In genomic region chr12:69186811-69187471, GRCm38 (mm10) we compare ENCODE assay signal across 11 mouse cellular contexts. TPM values are rescaled to one million over a fixed set of nuclear protein-coding genes. Genes with fewer than 3 reads are reported as not detected.
DNase-seq lines count a peak whose midpoint lies in the region; ATAC-seq and TF ChIP-seq lines count a peak whose summit lies in the region.
"Had no signal": no experiment of that assay in that cellular context is flagged by ENCODE, and none has a peak within 500 bp of the region (broad histone marks: within the 10 kb centered on the region; RNA-seq: fewer than 3 reads in every experiment).

No protein-coding gene starts in this region.

- no peak for TF ChIP-seq RAD21 in CH12.LX (IDR thresholded peaks at IDR 0.05; ENCODE audit: low read depth, low read length)

- WGBS in heart, embryonic 14.5 days, result 65% methylated on average over 5 of the region's 5 CpGs
- 61% methylated on average over 5 of the region's 5 CpGs for WGBS in intestine, embryonic 15.5 days
- WGBS in liver, embryonic 12.5 days (ENCODE audit: insufficient replicate concordance), result 65% methylated on average over 5 of the region's 5 CpGs

- TF ChIP-seq POLR2A in CH12.LX (IDR thresholded peaks at IDR 0.05; ENCODE audit: low read depth, low read length), result no peak

- no peak overlapping the region for H3K4me3 ChIP-seq in heart, embryonic 14.5 days (ENCODE audit: control insufficient read depth in 1 of 2, insufficient read depth in 1 of 2, low read depth in 1 of 2, low read length in 2 of 2)
- peak overlapping the region; percentile 25 to 75 (median 64) for H3K4me3 ChIP-seq in CH12.LX (replicated peaks in 1 of 3; ENCODE audit: low read depth in 2 of 3, low read length in 2 of 3, poor library complexity in 1 of 3)
- 0 out of 2 replicates have a peak overlapping the region, but pooled peaks have one; percentile 2 for H3K4me3 ChIP-seq in intestine, embryonic 15.5 days (replicated peaks)
- H3K4me3 ChIP-seq in liver, embryonic 12.5 days, result 0 out of 2 replicates have a peak overlapping the region, but pooled peaks have one; percentile 0
- no peak overlapping the region for H3K4me3 ChIP-seq in gastrocnemius, adult 2 months

- TF ChIP-seq EP300 in CH12.LX (IDR thresholded peaks at IDR 0.05; ENCODE audit: low read length), result no peak

- ATAC-seq in heart, embryonic 14.5 days (ENCODE audit: insufficient number of reproducible peaks, insufficient read depth, low FRiP score, low read depth), result no peak
- no peak for ATAC-seq in intestine, embryonic 15.5 days
- ATAC-seq in liver, embryonic 12.5 days, result no peak

- peak overlapping the region; percentile 36; the same call in 1 of the 2 replicates for H3K9ac ChIP-seq in heart, embryonic 14.5 days (ENCODE audit: low read length)
- H3K9ac ChIP-seq in CH12.LX (ENCODE audit: insufficient read depth, low read depth), result peak overlapping the region; percentile 46
- H3K9ac ChIP-seq in intestine, embryonic 15.5 days, result no peak overlapping the region
- 0 out of 2 replicates have a peak overlapping the region, but pooled peaks have one; percentile 34 for H3K9ac ChIP-seq in liver, embryonic 12.5 days

- H3K4me1 ChIP-seq in heart, embryonic 14.5 days (ENCODE audit: control insufficient read depth in 2 of 2, insufficient read depth in 2 of 2, low read length in 2 of 2), result peaks cover 6 to 19% of the 10 kb centered on the region in 2 experiments
- H3K4me1 ChIP-seq in CH12.LX (ENCODE audit: control insufficient read depth in 1 of 2, insufficient read depth in 2 of 2), result peaks cover 5 to 21% of the 10 kb centered on the region in 2 experiments; a peak in 3 of 4 replicates
- peaks cover 10% of the 10 kb centered on the region; the same call in 1 of the 2 replicates for H3K4me1 ChIP-seq in intestine, embryonic 15.5 days (replicated peaks)
- H3K4me1 ChIP-seq in liver, embryonic 12.5 days, result peaks cover 38% of the 10 kb centered on the region

- no peak overlapping the region for H3K27ac ChIP-seq in heart, embryonic 14.5 days (replicated peaks in 1 of 2; ENCODE audit: control insufficient read depth in 1 of 2, insufficient read depth in 1 of 2, low read depth in 2 of 2, low read length in 2 of 2)
- H3K27ac ChIP-seq in CH12.LX (ENCODE audit: insufficient read depth, low read depth), result peak overlapping the region; percentile 25
- H3K27ac ChIP-seq in intestine, embryonic 15.5 days, result peak overlapping the region; percentile 33
- H3K27ac ChIP-seq in liver, embryonic 12.5 days, result peak overlapping the region; percentile 46; the same call in 1 of the 2 replicates
- H3K27ac ChIP-seq in gastrocnemius, adult 2 months, result no peak overlapping the region

- H3K9me3 ChIP-seq in heart, embryonic 14.5 days (ENCODE audit: control insufficient read depth, low read length), result no peaks in the 10 kb centered on the region
- no peaks in the 10 kb centered on the region for H3K9me3 ChIP-seq in CH12.LX (replicated peaks; ENCODE audit: low read length)
- no peaks in the 10 kb centered on the region for H3K9me3 ChIP-seq in intestine, embryonic 15.5 days
- H3K9me3 ChIP-seq in liver, embryonic 12.5 days (replicated peaks), result no peaks in the 10 kb centered on the region

- H3K4me2 ChIP-seq in heart, embryonic 14.5 days (ENCODE audit: low read length), result 0 out of 2 replicates have a peak overlapping the region, but pooled peaks have one; percentile 16
- peak overlapping the region; percentile 99 for H3K4me2 ChIP-seq in CH12.LX (ENCODE audit: insufficient read depth, low read depth, poor library complexity, severe bottlenecking)
- H3K4me2 ChIP-seq in intestine, embryonic 15.5 days (replicated peaks), result peak overlapping the region; percentile 35; the same call in 1 of the 2 replicates
- H3K4me2 ChIP-seq in liver, embryonic 12.5 days, result peak overlapping the region; percentile 28

- dilution Hi-C loops in CH12.LX (cut with MboI; ENCODE audit: extremely low pct_ligation_motif_present, extremely low pct_unique_long_range_greater_than_20kb, low sequenced_read_pairs), result no loop called here

- intact Hi-C loops in heart, postnatal 36 days (cut with DNase I), result no loop called here
- intact Hi-C loops in gastrocnemius, adult 2 months (cut with DNase I), result no loop called here

- peaks cover 55% of the 10 kb centered on the region for H3K79me2 ChIP-seq in CH12.LX (replicated peaks; ENCODE audit: control insufficient read depth, extremely low read depth, insufficient read depth, poor library complexity, severe bottlenecking)

- in situ Hi-C loops in CH12.LX (cut with MboI; ENCODE audit: low pct_ligation_motif_present, low pct_unique_long_range_greater_than_20kb, low sequenced_read_pairs), result no loop called here

- TF ChIP-seq CTCF in CH12.LX (conservative IDR thresholded peaks at IDR 0.05 in 1 of 2, IDR thresholded peaks at IDR 0.05 in 1 of 2; ENCODE audit: low read depth in 2 of 2, low read length in 2 of 2), result no peak
- TF ChIP-seq CTCF in gastrocnemius, adult 2 months (IDR thresholded peaks at IDR 0.05), result no peak

- no peaks in the 10 kb centered on the region for H3K27me3 ChIP-seq in heart, embryonic 14.5 days (ENCODE audit: control insufficient read depth, insufficient read depth, low read length)
- H3K27me3 ChIP-seq in CH12.LX (replicated peaks), result no peaks in the 10 kb centered on the region
- H3K27me3 ChIP-seq in intestine, embryonic 15.5 days (replicated peaks), result no peaks in the 10 kb centered on the region
- H3K27me3 ChIP-seq in liver, embryonic 12.5 days (replicated peaks), result no peaks in the 10 kb centered on the region

- peaks cover 50% of the 10 kb centered on the region for H3K36me3 ChIP-seq in heart, embryonic 14.5 days (ENCODE audit: control insufficient read depth, insufficient read depth, low read length)
- peaks cover 20 to 46% of the 10 kb centered on the region in 2 experiments for H3K36me3 ChIP-seq in CH12.LX (replicated peaks in 1 of 2; ENCODE audit: control insufficient read depth in 1 of 2, insufficient read depth in 1 of 2, low read length in 1 of 2)
- 0 out of 2 replicates have a peak, but pooled peaks cover 6% of the 10 kb centered on the region for H3K36me3 ChIP-seq in intestine, embryonic 15.5 days
- peaks cover 60% of the 10 kb centered on the region for H3K36me3 ChIP-seq in liver, embryonic 12.5 days

- no peak for DNase-seq in heart, postnatal 36 days
- no peak for DNase-seq in CH12.LX (ENCODE audit: extremely low read depth)
- no peak for DNase-seq in gastrocnemius, adult 2 months
- DNase-seq in lung, postnatal 25 days (ENCODE audit: low spot score), result no peak
- DNase-seq in testis, postnatal 10 days (ENCODE audit: low spot score), result no peak
- DNase-seq: lung, postnatal 14 days; retina, postnatal 1 day had no signal

TF ChIP-seq in CH12.LX, 34 proteins besides CTCF, POLR2A, EP300 and RAD21:
- TF ChIP-seq CHD1 (IDR thresholded peaks at IDR 0.05; ENCODE audit: low read depth, low read length) (peak; percentile 39), UBTF (IDR thresholded peaks at IDR 0.05; ENCODE audit: low read depth, low read length) (no peak)

RNA-seq across cellular contexts. Expression of gene Mgat2, which starts 3.0 kb away (rescaled TPM):
- 38.8 and 44.6 TPM in 2 replicates for polyA plus RNA-seq in heart, embryonic 14.5 days (2014; fragmentation: Nextera tagmentation; extraction: Ambion mirVana)
- 10 to 100 TPM; 18.8 to 20.6 TPM for total RNA-seq in heart, postnatal 36 days (2021)
- total RNA-seq in CH12.LX (2012; rRNA removed) (58.1 and 72.2 TPM in 2 replicates), CH12.LX (2014; rRNA removed) (104 and 106 TPM in 2 replicates)
- 48.7 and 54.2 TPM in 2 replicates for polyA plus RNA-seq in CH12.LX (2012; ENCODE audit: insufficient read length, low read depth)
- 52.8 and 58.7 TPM in 2 replicates for polyA plus RNA-seq in intestine, embryonic 15.5 days (2015; fragmentation: Nextera tagmentation; extraction: Ambion mirVana)
- 48.4 and 51.0 TPM in 2 replicates for polyA plus RNA-seq in liver, embryonic 12.5 days (2016; fragmentation: Nextera tagmentation; extraction: Ambion mirVana)
- 1 to 10 TPM; 6.0 to 7.3 TPM for total RNA-seq in gastrocnemius, adult 2 months (2021)

RNA-seq across cellular contexts. Expression of gene Rpl36al, which starts 3.1 kb away (rescaled TPM):
- polyA plus RNA-seq in heart, embryonic 14.5 days (2014; fragmentation: Nextera tagmentation; extraction: Ambion mirVana), result 519 and 551 TPM in 2 replicates
- total RNA-seq in heart, postnatal 36 days (2021), result 100 to 1,000 TPM; 206 to 211 TPM
- total RNA-seq in CH12.LX (2012; rRNA removed), result 1,571 and 1,698 TPM in 2 replicates
- 1,160 and 1,263 TPM in 2 replicates for total RNA-seq in CH12.LX (2014; rRNA removed)
- 748 and 828 TPM in 2 replicates for polyA plus RNA-seq in CH12.LX (2012; ENCODE audit: insufficient read length, low read depth)
- 720 and 763 TPM in 2 replicates for polyA plus RNA-seq in intestine, embryonic 15.5 days (2015; fragmentation: Nextera tagmentation; extraction: Ambion mirVana)
- polyA plus RNA-seq in liver, embryonic 12.5 days (2016; fragmentation: Nextera tagmentation; extraction: Ambion mirVana), result 797 and 813 TPM in 2 replicates
- 100 to 1,000 TPM; 290 to 325 TPM for total RNA-seq in gastrocnemius, adult 2 months (2021)

RNA-seq across cellular contexts. Expression of gene Gm49383, which starts 10.0 kb away (rescaled TPM):
- 12.0 and 13.2 TPM in 2 replicates for polyA plus RNA-seq in heart, embryonic 14.5 days (2014; fragmentation: Nextera tagmentation; extraction: Ambion mirVana)
- 1 to 10 TPM; 2.6 to 3.6 TPM for total RNA-seq in heart, postnatal 36 days (2021)
- 21.3 and 23.6 TPM in 2 replicates for total RNA-seq in CH12.LX (2012; rRNA removed)
- 45.9 and 52.1 TPM in 2 replicates for total RNA-seq in CH12.LX (2014; rRNA removed)
- polyA plus RNA-seq in CH12.LX (2012; ENCODE audit: insufficient read length, low read depth), result 16.0 and 19.1 TPM in 2 replicates
- 25.4 and 28.6 TPM in 2 replicates for polyA plus RNA-seq in intestine, embryonic 15.5 days (2015; fragmentation: Nextera tagmentation; extraction: Ambion mirVana)
- 28.5 and 29.0 TPM in 2 replicates for polyA plus RNA-seq in liver, embryonic 12.5 days (2016; fragmentation: Nextera tagmentation; extraction: Ambion mirVana)
- 1 to 10 TPM; 3.1 to 3.4 TPM for total RNA-seq in gastrocnemius, adult 2 months (2021)

RNA-seq across cellular contexts. Expression of gene Dnaaf2, which starts 11.3 kb away (rescaled TPM):
- polyA plus RNA-seq in heart, embryonic 14.5 days (2014; fragmentation: Nextera tagmentation; extraction: Ambion mirVana), result 6.7 and 7.7 TPM in 2 replicates
- under 1 TPM; 0.41 to 0.83 TPM for total RNA-seq in heart, postnatal 36 days (2021)
- total RNA-seq in CH12.LX (2012; rRNA removed), result 8.4 and 9.7 TPM in 2 replicates
- 26.6 and 28.6 TPM in 2 replicates for total RNA-seq in CH12.LX (2014; rRNA removed)
- polyA plus RNA-seq in CH12.LX (2012; ENCODE audit: insufficient read length, low read depth), result 3.7 and 6.9 TPM in 2 replicates
- polyA plus RNA-seq in intestine, embryonic 15.5 days (2015; fragmentation: Nextera tagmentation; extraction: Ambion mirVana), result 9.0 and 9.1 TPM in 2 replicates
- polyA plus RNA-seq in liver, embryonic 12.5 days (2016; fragmentation: Nextera tagmentation; extraction: Ambion mirVana), result 8.9 and 9.2 TPM in 2 replicates
- total RNA-seq in gastrocnemius, adult 2 months (2021), result under 1 TPM; 0.38 to 0.64 TPM

RNA-seq across cellular contexts. Expression of gene Gm49384, which starts 17.1 kb away (rescaled TPM):
- polyA plus RNA-seq in heart, embryonic 14.5 days (2014; fragmentation: Nextera tagmentation; extraction: Ambion mirVana), result 12.0 and 13.4 TPM in 2 replicates
- total RNA-seq in heart, postnatal 36 days (2021), result 1 to 10 TPM; 2.5 to 2.8 TPM
- total RNA-seq in CH12.LX (2012; rRNA removed), result 23.4 and 24.9 TPM in 2 replicates
- 54.9 and 63.9 TPM in 2 replicates for total RNA-seq in CH12.LX (2014; rRNA removed)
- 28.3 and 34.4 TPM in 2 replicates for polyA plus RNA-seq in CH12.LX (2012; ENCODE audit: insufficient read length, low read depth)
- polyA plus RNA-seq in intestine, embryonic 15.5 days (2015; fragmentation: Nextera tagmentation; extraction: Ambion mirVana), result 23.7 and 24.7 TPM in 2 replicates
- 28.6 and 29.3 TPM in 2 replicates for polyA plus RNA-seq in liver, embryonic 12.5 days (2016; fragmentation: Nextera tagmentation; extraction: Ambion mirVana)
- total RNA-seq in gastrocnemius, adult 2 months (2021), result 1 to 10 TPM; 2.0 to 3.2 TPM
- polyA plus RNA-seq: gonadal fat pad, adult 2 months had no signal

Comparison
In these comparisons a context has a peak if more than half of its experiments do, and no peak if none do; other contexts are left out.
1. H3K27ac ChIP-seq: peak in CH12.LX (single experiment), intestine, embryonic 15.5 days (single experiment) and liver, embryonic 12.5 days (single experiment); none in heart, embryonic 14.5 days (0 of 2) and gastrocnemius, adult 2 months (single experiment).
2. H3K4me2 ChIP-seq: peak in every context shown above with its lines; median percentile 99 in CH12.LX; 35 in intestine, embryonic 15.5 days; 28 in liver, embryonic 12.5 days; 16 in heart, embryonic 14.5 days.
3. H3K4me3 ChIP-seq: peak in CH12.LX (3 of 3), intestine, embryonic 15.5 days (single experiment) and liver, embryonic 12.5 days (single experiment); none in heart, embryonic 14.5 days (0 of 2) and gastrocnemius, adult 2 months (single experiment).